Mouse (Mus musculus): ENCODE measurements around the gene Fzr1. TPM values are rescaled to one million over a fixed set of nuclear protein-coding genes. Genes with fewer than 3 reads are reported as not detected.

Fzr1 gene
- total and polyA plus RNA-seq, 3 experiments, result 20.7 to 115 TPM; not detected in 1

GRCm38 (mm10) chr10:81422191-81422590, 43.9 kb upstream of the Fzr1 start:
- H3K4me3 ChIP-seq (ENCODE audit: control insufficient read depth in 1 of 2, insufficient read depth in 1 of 2, low read depth in 2 of 2, low read length in 2 of 2), result no peak overlapping the region
- peaks cover 0 to 1% of the 10 kb centered on the region in 2 experiments; a peak in 1 of 4 replicates for H3K4me1 ChIP-seq (ENCODE audit: control insufficient read depth in 1 of 2, insufficient read depth in 2 of 2, low read length in 2 of 2)
- peaks cover 7% of the 10 kb centered on the region for H3K79me2 ChIP-seq (ENCODE audit: control insufficient read depth, insufficient read depth, low read length, poor library complexity)
- no peak for DNase-seq (ENCODE audit: low read depth, low spot score)
- TF ChIP-seq RCOR1 (IDR thresholded peaks at IDR 0.05; ENCODE audit: low read depth, low read length), result no peak
- TF ChIP-seq ZKSCAN1 (IDR thresholded peaks at IDR 0.05; ENCODE audit: low read depth, low read length), result no peak
- no peak for TF ChIP-seq NRF1 (IDR thresholded peaks at IDR 0.05; ENCODE audit: insufficient read depth, low read depth, low read length, poor library complexity, severe bottlenecking)
- no peak for TF ChIP-seq MAFK (IDR thresholded peaks at IDR 0.05; ENCODE audit: borderline replicate concordance, low read depth, low read length)
- H3K9ac ChIP-seq (ENCODE audit: control insufficient read depth, low read depth, low read length, poor library complexity, severe bottlenecking), result no peak overlapping the region
- no peaks in the 10 kb centered on the region for H3K9me3 ChIP-seq (replicated peaks; ENCODE audit: insufficient read depth, low read length)
- no peaks in the 10 kb centered on the region for H3K27me3 ChIP-seq (ENCODE audit: control insufficient read depth in 1 of 2, insufficient read depth in 2 of 2, low read length in 2 of 2)
- H3K27ac ChIP-seq (ENCODE audit: control insufficient read depth, low read depth, low read length), result no peak overlapping the region
- H3K36me3 ChIP-seq (ENCODE audit: control insufficient read depth in 1 of 2, insufficient read depth in 2 of 2, low read length in 2 of 2), result no peaks in the 10 kb centered on the region; a peak in 1 of 4 replicates

- Histone ChIP-seq H3K4me3 (ENCODE audit: control insufficient read depth in 1 of 2, insufficient read depth in 1 of 2, low read depth in 2 of 2, low read length in 2 of 2) (no peak overlapping the region), H3K27me3 (ENCODE audit: control insufficient read depth in 1 of 2, insufficient read depth in 2 of 2, low read length in 2 of 2) (no peaks in the 10 kb centered on the region), H3K9ac (ENCODE audit: control insufficient read depth, low read depth, low read length, poor library complexity, severe bottlenecking) (no peak overlapping the region), H3K9me3 (replicated peaks; ENCODE audit: insufficient read depth, low read length) (no peaks in the 10 kb centered on the region), H3K27ac (ENCODE audit: control insufficient read depth, low read depth, low read length) (no peak overlapping the region), H3K79me2 (ENCODE audit: control insufficient read depth, insufficient read depth, low read length, poor library complexity) (peaks cover 7% of the 10 kb centered on the region), H3K36me3 (ENCODE audit: control insufficient read depth in 1 of 2, insufficient read depth in 2 of 2, low read length in 2 of 2) (no peaks in the 10 kb centered on the region; a peak in 1 of 4 replicates), H3K4me1 (ENCODE audit: control insufficient read depth in 1 of 2, insufficient read depth in 2 of 2, low read length in 2 of 2) (no peaks in the 10 kb centered on the region)
- DNase-seq (ENCODE audit: low read depth, low spot score), result no peak
- TF ChIP-seq UBTF (IDR thresholded peaks at IDR 0.05; ENCODE audit: borderline replicate concordance, insufficient read depth, low read depth, low read length), result no peak
- TF ChIP-seq GABPA (IDR thresholded peaks at IDR 0.05; ENCODE audit: low read depth, low read length), result no peak
- no peak for TF ChIP-seq HCFC1 (IDR thresholded peaks at IDR 0.05; ENCODE audit: low read depth, low read length)
- no peak for TF ChIP-seq MAX (IDR thresholded peaks at IDR 0.05; ENCODE audit: low read length)
- TF ChIP-seq ETS1 (IDR thresholded peaks at IDR 0.05; ENCODE audit: low read depth, low read length), result no peak
- TF ChIP-seq POLR2AphosphoS5 (IDR thresholded peaks at IDR 0.05; ENCODE audit: borderline replicate concordance, low read depth, low read length), result no peak
- no peak for TF ChIP-seq ZC3H11A (IDR thresholded peaks at IDR 0.05; ENCODE audit: low read depth, low read length)
These were observed 43.4 kb upstream of the Fzr1 start for GRCm38 (mm10) chr10:81421797-81422100.

- no peaks in the 10 kb centered on the region; a peak in 1 of 4 replicates for H3K36me3 ChIP-seq (ENCODE audit: control insufficient read depth in 1 of 2, insufficient read depth in 2 of 2, low read length in 2 of 2)
- no peak overlapping the region for H3K9ac ChIP-seq (ENCODE audit: control insufficient read depth, low read depth, low read length, poor library complexity, severe bottlenecking)
- peaks cover 5% of the 10 kb centered on the region for H3K79me2 ChIP-seq (ENCODE audit: control insufficient read depth, insufficient read depth, low read length, poor library complexity)
- no peak overlapping the region for H3K4me3 ChIP-seq (ENCODE audit: control insufficient read depth in 1 of 2, insufficient read depth in 1 of 2, low read depth in 2 of 2, low read length in 2 of 2)
- no peaks in the 10 kb centered on the region for H3K27me3 ChIP-seq (ENCODE audit: control insufficient read depth in 1 of 2, insufficient read depth in 2 of 2, low read length in 2 of 2)
- H3K9me3 ChIP-seq (replicated peaks; ENCODE audit: insufficient read depth, low read length), result no peaks in the 10 kb centered on the region
- no peak overlapping the region for H3K27ac ChIP-seq (ENCODE audit: control insufficient read depth, low read depth, low read length)
- no peak for DNase-seq (ENCODE audit: low read depth, low spot score)
- H3K4me1 ChIP-seq (ENCODE audit: control insufficient read depth in 1 of 2, insufficient read depth in 2 of 2, low read length in 2 of 2), result no peaks in the 10 kb centered on the region
- no peak for TF ChIP-seq KAT2A (conservative IDR thresholded peaks at IDR 0.05; ENCODE audit: low read depth, low read length)
- no peak for TF ChIP-seq NELFE (IDR thresholded peaks at IDR 0.05; ENCODE audit: low read depth, low read length)
- no peak for TF ChIP-seq RCOR1 (IDR thresholded peaks at IDR 0.05; ENCODE audit: low read depth, low read length)
- no peak for TF ChIP-seq MYB (IDR thresholded peaks at IDR 0.05; ENCODE audit: low read depth, low read length)
- TF ChIP-seq CTCF (IDR thresholded peaks at IDR 0.05 in 2 of 3, conservative IDR thresholded peaks at IDR 0.05 in 1 of 3; ENCODE audit: control insufficient read depth in 1 of 3, insufficient read depth in 1 of 3, low read depth in 2 of 3, low read length in 3 of 3, poor library complexity in 1 of 3, severe bottlenecking in 1 of 3), result no peak
- no peak for TF ChIP-seq JUND (IDR thresholded peaks at IDR 0.05; ENCODE audit: low read depth, low read length)
- TF ChIP-seq E2F4 (IDR thresholded peaks at IDR 0.05; ENCODE audit: borderline replicate concordance, low read depth, low read length), result no peak
- TF ChIP-seq NRF1 (IDR thresholded peaks at IDR 0.05; ENCODE audit: insufficient read depth, low read depth, low read length, poor library complexity, severe bottlenecking), result no peak
- no peak for TF ChIP-seq ZKSCAN1 (IDR thresholded peaks at IDR 0.05; ENCODE audit: low read depth, low read length)
- TF ChIP-seq EP300 (IDR thresholded peaks at IDR 0.05; ENCODE audit: low read depth in 1 of 2, low read length in 2 of 2), result no peak
- no peak for TF ChIP-seq USF1 (IDR thresholded peaks at IDR 0.05; ENCODE audit: low read depth, low read length)
- no peak for TF ChIP-seq GATA1 (IDR thresholded peaks at IDR 0.05; ENCODE audit: low read depth, low read length)
- no peak for TF ChIP-seq CHD2 (IDR thresholded peaks at IDR 0.05; ENCODE audit: low read length)
- no peak for TF ChIP-seq CHD1 (IDR thresholded peaks at IDR 0.05; ENCODE audit: low read depth, low read length)
- no peak for TF ChIP-seq UBTF (IDR thresholded peaks at IDR 0.05; ENCODE audit: borderline replicate concordance, insufficient read depth, low read depth, low read length)
- no peak for TF ChIP-seq GABPA (IDR thresholded peaks at IDR 0.05; ENCODE audit: low read depth, low read length)
- no peak for TF ChIP-seq MXI1 (IDR thresholded peaks at IDR 0.05; ENCODE audit: low read depth, low read length)
- TF ChIP-seq ZMIZ1 (IDR thresholded peaks at IDR 0.05; ENCODE audit: low read depth, low read length), result no peak
- TF ChIP-seq SMC3 (IDR thresholded peaks at IDR 0.05; ENCODE audit: low read depth, low read length), result no peak
These were observed 42.9 kb upstream of the Fzr1 start for GRCm38 (mm10) chr10:81421041-81421796.

Data from MEL (cell line).